Mouse (Mus musculus): ENCODE measurements around the gene 3110009E18Rik. TPM values are rescaled to one million over a fixed set of nuclear protein-coding genes. Genes with fewer than 3 reads are reported as not detected.

3110009E18Rik gene
- polyA plus RNA-seq, 1 experiment from 2014 or later = 5.1 TPM

- no peak for DNase-seq
These were observed 45.5 kb upstream of the 3110009E18Rik start for GRCm38 (mm10) chr1:120075507-120075906.

GRCm38 (mm10) chr1:120077746-120078410 is 43.1 kb upstream of the 3110009E18Rik start:
- DNase-seq (no peak), ATAC-seq (no peak)
- Histone ChIP-seq H3K27ac (ENCODE audit: low read depth) (no peak overlapping the region), H3K4me1 (ENCODE audit: insufficient read depth) (peaks cover 9% of the 10 kb centered on the region; the same call in 1 of the 2 replicates), H3K9me3 (ENCODE audit: low read length) (no peaks in the 10 kb centered on the region), H3K4me3 (ENCODE audit: low read depth, low read length) (no peak overlapping the region), H3K9ac (replicated peaks) (no peak overlapping the region), H3K27me3 (ENCODE audit: insufficient read depth, low read length) (no peaks in the 10 kb centered on the region), H3K4me2 (ENCODE audit: low read depth, low read length) (no peak overlapping the region), H3K36me3 (replicated peaks; ENCODE audit: insufficient read depth, low read length) (no peaks in the 10 kb centered on the region)
- WGBS (ENCODE audit: insufficient replicate concordance) = 40% methylated on average over 9 of the region's 9 CpGs
- TF ChIP-seq EP300 (IDR thresholded peaks at IDR 0.05; ENCODE audit: low read depth) (no peak), CTCF (IDR thresholded peaks at IDR 0.05; ENCODE audit: low read depth) (no peak)

More at GRCm38 (mm10) chr1:120075507-120075906, 45.5 kb upstream of the 3110009E18Rik start:
- WGBS (ENCODE audit: insufficient replicate concordance) = 39% methylated on average over 5 of the region's 5 CpGs
- Histone ChIP-seq H3K27ac (ENCODE audit: low read depth) (0 out of 2 replicates have a peak overlapping the region, but pooled peaks have one; percentile 29), H3K36me3 (replicated peaks; ENCODE audit: insufficient read depth, low read length) (no peaks in the 10 kb centered on the region), H3K4me3 (ENCODE audit: low read depth, low read length) (no peak overlapping the region), H3K4me2 (ENCODE audit: low read depth, low read length) (no peak overlapping the region), H3K4me1 (ENCODE audit: insufficient read depth) (peaks cover 19% of the 10 kb centered on the region), H3K9ac (replicated peaks) (no peak overlapping the region), H3K27me3 (ENCODE audit: insufficient read depth, low read length) (no peaks in the 10 kb centered on the region), H3K9me3 (ENCODE audit: low read length) (no peaks in the 10 kb centered on the region)
- no peak for ATAC-seq
- TF ChIP-seq CTCF (IDR thresholded peaks at IDR 0.05; ENCODE audit: low read depth) (no peak), EP300 (IDR thresholded peaks at IDR 0.05; ENCODE audit: low read depth) (no peak)

GRCm38 (mm10) chr1:120080632-120081031 is 40.4 kb upstream of the 3110009E18Rik start:
- TF ChIP-seq CTCF (IDR thresholded peaks at IDR 0.05; ENCODE audit: low read depth) (no peak), EP300 (IDR thresholded peaks at IDR 0.05; ENCODE audit: low read depth) (no peak)
- Histone ChIP-seq H3K9me3 (ENCODE audit: low read length) (no peaks in the 10 kb centered on the region), H3K9ac (replicated peaks) (no peak overlapping the region), H3K4me1 (ENCODE audit: insufficient read depth) (peaks cover 9% of the 10 kb centered on the region; the same call in 1 of the 2 replicates), H3K4me2 (ENCODE audit: low read depth, low read length) (no peak overlapping the region), H3K27me3 (ENCODE audit: insufficient read depth, low read length) (no peaks in the 10 kb centered on the region), H3K36me3 (replicated peaks; ENCODE audit: insufficient read depth, low read length) (no peaks in the 10 kb centered on the region), H3K27ac (ENCODE audit: low read depth) (no peak overlapping the region), H3K4me3 (ENCODE audit: low read depth, low read length) (no peak overlapping the region)
- WGBS (ENCODE audit: insufficient replicate concordance) = 71% methylated on average over 1 of the region's 1 CpGs
- ATAC-seq (peak; percentile 14; the same call in 1 of the 2 replicates), DNase-seq (no peak)

- DNase-seq = peak; percentile 55
These were observed 37.9 kb upstream of the 3110009E18Rik start for GRCm38 (mm10) chr1:120082957-120083585.

GRCm38 (mm10) chr1:120083921-120084517 is 37.0 kb upstream of the 3110009E18Rik start:
- no peaks in the 10 kb centered on the region for H3K9me3 ChIP-seq (ENCODE audit: low read length)
- no peak for TF ChIP-seq EP300 (IDR thresholded peaks at IDR 0.05; ENCODE audit: low read depth)
- no peak overlapping the region for H3K4me3 ChIP-seq (ENCODE audit: low read depth, low read length)
- no peak overlapping the region for H3K27ac ChIP-seq (ENCODE audit: low read depth)
- DNase-seq (no peak), ATAC-seq (no peak)
- no peaks in the 10 kb centered on the region for H3K36me3 ChIP-seq (replicated peaks; ENCODE audit: insufficient read depth, low read length)
- 53% methylated on average over 5 of the region's 5 CpGs for WGBS (ENCODE audit: insufficient replicate concordance)
- H3K27me3 ChIP-seq (ENCODE audit: insufficient read depth, low read length) = no peaks in the 10 kb centered on the region
- no peak overlapping the region for H3K9ac ChIP-seq (replicated peaks)
- no peak overlapping the region for H3K4me2 ChIP-seq (ENCODE audit: low read depth, low read length)
- peaks cover 11% of the 10 kb centered on the region; the same call in 1 of the 2 replicates for H3K4me1 ChIP-seq (ENCODE audit: insufficient read depth)

More at GRCm38 (mm10) chr1:120082957-120083585, 37.9 kb upstream of the 3110009E18Rik start:
- H3K9ac ChIP-seq (replicated peaks) = 0 out of 2 replicates have a peak overlapping the region, but pooled peaks have one; percentile 7
- H3K27me3 ChIP-seq (ENCODE audit: insufficient read depth, low read length) = no peaks in the 10 kb centered on the region
- no peak overlapping the region for H3K4me3 ChIP-seq (ENCODE audit: low read depth, low read length)
- 27% methylated on average over 7 of the region's 7 CpGs for WGBS (ENCODE audit: insufficient replicate concordance)
- peaks cover 11% of the 10 kb centered on the region; the same call in 1 of the 2 replicates for H3K4me1 ChIP-seq (ENCODE audit: insufficient read depth)
- ATAC-seq = peak; percentile 67
- no peak overlapping the region for H3K27ac ChIP-seq (ENCODE audit: low read depth)
- H3K4me2 ChIP-seq (ENCODE audit: low read depth, low read length) = 0 out of 2 replicates have a peak overlapping the region, but pooled peaks have one; percentile 26
- H3K9me3 ChIP-seq (ENCODE audit: low read length) = no peaks in the 10 kb centered on the region
- H3K36me3 ChIP-seq (replicated peaks; ENCODE audit: insufficient read depth, low read length) = no peaks in the 10 kb centered on the region
- TF ChIP-seq CTCF (IDR thresholded peaks at IDR 0.05; ENCODE audit: low read depth) = no peak
- no peak for TF ChIP-seq EP300 (IDR thresholded peaks at IDR 0.05; ENCODE audit: low read depth)

- Histone ChIP-seq H3K36me3 (replicated peaks; ENCODE audit: insufficient read depth, low read length) (no peaks in the 10 kb centered on the region), H3K27me3 (ENCODE audit: insufficient read depth, low read length) (no peaks in the 10 kb centered on the region), H3K9me3 (ENCODE audit: low read length) (no peaks in the 10 kb centered on the region), H3K4me1 (ENCODE audit: insufficient read depth) (peaks cover 11% of the 10 kb centered on the region; the same call in 1 of the 2 replicates), H3K9ac (replicated peaks) (no peak overlapping the region), H3K4me2 (ENCODE audit: low read depth, low read length) (no peak overlapping the region), H3K27ac (ENCODE audit: low read depth) (no peak overlapping the region), H3K4me3 (ENCODE audit: low read depth, low read length) (no peak overlapping the region)
- no peak for ATAC-seq
- 68% methylated on average over 3 of the region's 3 CpGs for WGBS (ENCODE audit: insufficient replicate concordance)
- DNase-seq = no peak
- no peak for TF ChIP-seq EP300 (IDR thresholded peaks at IDR 0.05; ENCODE audit: low read depth)
- no peak for TF ChIP-seq CTCF (IDR thresholded peaks at IDR 0.05; ENCODE audit: low read depth)
These were observed 35.3 kb upstream of the 3110009E18Rik start for GRCm38 (mm10) chr1:120085696-120086095.
